In genomic region chr2:72657101-72657920, GRCm38 (mm10) we compare ENCODE assay signal across 22 mouse cellular contexts.
DNase-seq lines count a peak whose midpoint lies in the region; ATAC-seq and TF ChIP-seq lines count a peak whose summit lies in the region.
"Had no signal": no experiment of that assay in that cellular context is flagged by ENCODE, and none has a peak within 500 bp of the region (broad histone marks: within the 10 kb centered on the region; RNA-seq: fewer than 3 reads in every experiment).

No protein-coding gene starts in this region.

- H3K27ac ChIP-seq in heart, embryonic 11.5 days (ENCODE audit: low read depth, low read length): no peak overlapping the region
- H3K27ac ChIP-seq in lung, embryonic 14.5 days (ENCODE audit: low read depth): peak overlapping the region; percentile 42; the same call in 1 of the 2 replicates
- H3K27ac ChIP-seq: forebrain, embryonic 13.5 days; heart, embryonic 15.5 days; hindbrain, embryonic 13.5 days; left cerebral cortex, adult 2 months; limb, embryonic 12.5 days; liver, embryonic 13.5 days; midbrain, embryonic 12.5 days; neural tube, embryonic 12.5 days had no signal

- DNase-seq in heart, adult 8-10 months (ENCODE audit: low spot score): peak; percentile 7
- DNase-seq in lung, embryonic 14.5 days: peak; percentile 84
- DNase-seq in lung, postnatal 36 days: no peak
- DNase-seq in heart, postnatal 10 days: peak; percentile 38 to 48
- peak; percentile 9 to 17 for DNase-seq in heart, postnatal 36 days
- no peak for DNase-seq in left cerebral cortex, adult 18-20 months (ENCODE audit: low spot score in 2 of 2)
- DNase-seq: cerebellum, adult 8-10 months; gastrocnemius, postnatal 36 days; kidney, adult 2 months; liver, embryonic 13.5 days; right cerebral cortex, postnatal 4 days; thymus, postnatal 25 days had no signal

- no peaks in the 10 kb centered on the region for H3K27me3 ChIP-seq in heart, embryonic 11.5 days (ENCODE audit: control insufficient read depth, insufficient read depth, low read length)
- no peaks in the 10 kb centered on the region for H3K27me3 ChIP-seq in lung, embryonic 14.5 days (ENCODE audit: insufficient read depth, low read length)
- H3K27me3 ChIP-seq: forebrain, embryonic 13.5 days; heart, embryonic 15.5 days; limb, embryonic 12.5 days; liver, embryonic 13.5 days; neural tube, embryonic 12.5 days had no signal

- no peak overlapping the region for H3K4me2 ChIP-seq in heart, embryonic 11.5 days
- H3K4me2 ChIP-seq in lung, embryonic 14.5 days: no peak overlapping the region
- H3K4me2 ChIP-seq: forebrain, embryonic 13.5 days; heart, embryonic 15.5 days; hindbrain, embryonic 13.5 days; limb, embryonic 12.5 days; liver, embryonic 13.5 days; midbrain, embryonic 12.5 days; neural tube, embryonic 12.5 days had no signal

- no peaks in the 10 kb centered on the region for H3K36me3 ChIP-seq in heart, embryonic 11.5 days (ENCODE audit: control insufficient read depth, insufficient read depth, low read length)
- H3K36me3 ChIP-seq in lung, embryonic 14.5 days (ENCODE audit: insufficient read depth): no peaks in the 10 kb centered on the region
- H3K36me3 ChIP-seq: heart, embryonic 15.5 days; hindbrain, embryonic 13.5 days; limb, embryonic 12.5 days; liver, embryonic 13.5 days; midbrain, embryonic 12.5 days; neural tube, embryonic 12.5 days had no signal

- ATAC-seq in heart, embryonic 11.5 days (replicated peaks; ENCODE audit: insufficient number of reproducible peaks, low FRiP score, low TSS enrichment): no peak
- peak; percentile 88 for ATAC-seq in lung, embryonic 14.5 days (ENCODE audit: insufficient read depth)
- ATAC-seq: forebrain, embryonic 13.5 days; inflammation-experienced regulatory T-cells, adult 6 months had no signal

- TF ChIP-seq CTCF in lung, embryonic 14.5 days (IDR thresholded peaks at IDR 0.05; ENCODE audit: low read depth): no peak

- WGBS in heart, embryonic 11.5 days (ENCODE audit: insufficient replicate concordance): 58% methylated on average over 10 of the region's 10 CpGs
- WGBS in lung, embryonic 14.5 days: 40% methylated on average over 10 of the region's 10 CpGs

- no peaks in the 10 kb centered on the region for H3K4me1 ChIP-seq in heart, embryonic 11.5 days (ENCODE audit: control insufficient read depth, insufficient read depth, low read length)
- 0 out of 2 replicates have a peak, but pooled peaks cover 3% of the 10 kb centered on the region for H3K4me1 ChIP-seq in lung, embryonic 14.5 days (ENCODE audit: insufficient read depth)
- H3K4me1 ChIP-seq: hindbrain, embryonic 13.5 days; limb, embryonic 12.5 days; liver, embryonic 13.5 days; midbrain, embryonic 12.5 days; neural tube, embryonic 12.5 days had no signal

- intact Hi-C loops in heart, postnatal 10 days (cut with DNase I): no loop called here
- intact Hi-C loops in heart, postnatal 36 days (cut with DNase I): no loop called here

- no peaks in the 10 kb centered on the region for H3K9me3 ChIP-seq in heart, embryonic 11.5 days (replicated peaks; ENCODE audit: control insufficient read depth, low read length)
- H3K9me3 ChIP-seq in lung, embryonic 14.5 days (ENCODE audit: low read depth, low read length): no peaks in the 10 kb centered on the region
- H3K9me3 ChIP-seq: forebrain, embryonic 13.5 days; heart, embryonic 15.5 days; hindbrain, embryonic 13.5 days; limb, embryonic 12.5 days; liver, embryonic 13.5 days; midbrain, embryonic 12.5 days had no signal

- H3K4me3 ChIP-seq in heart, embryonic 11.5 days (ENCODE audit: low read depth, low read length): no peak overlapping the region
- H3K4me3 ChIP-seq in lung, embryonic 14.5 days (ENCODE audit: low read depth, low read length): no peak overlapping the region
- H3K4me3 ChIP-seq: erythroblast, embryonic 14.5 days; forebrain, embryonic 13.5 days; heart, embryonic 15.5 days; hindbrain, embryonic 13.5 days; left cerebral cortex, adult 2 months; limb, embryonic 12.5 days; liver, embryonic 13.5 days; midbrain, embryonic 12.5 days; neural tube, embryonic 12.5 days had no signal

- H3K9ac ChIP-seq in heart, embryonic 11.5 days (ENCODE audit: low read depth, low read length): no peak overlapping the region
- H3K9ac ChIP-seq in lung, embryonic 14.5 days: no peak overlapping the region
- H3K9ac ChIP-seq: forebrain, embryonic 13.5 days; heart, embryonic 15.5 days; hindbrain, embryonic 13.5 days; limb, embryonic 12.5 days; liver, embryonic 13.5 days; midbrain, embryonic 12.5 days; neural tube, embryonic 12.5 days had no signal

Comparison
In these comparisons a context has a peak if more than half of its experiments do, and no peak if none do; other contexts are left out.
1. DNase-seq: peak in heart, adult 8-10 months (single experiment), lung, embryonic 14.5 days (single experiment), heart, postnatal 10 days (2 of 2) and heart, postnatal 36 days (2 of 2); none in lung, postnatal 36 days (single experiment) and left cerebral cortex, adult 18-20 months (0 of 2).